ENCODE assay signal across 28 mouse cellular contexts in genomic region chrX:48064166-48064853, GRCm38 (mm10). TPM values are rescaled to one million over a fixed set of nuclear protein-coding genes. Genes with fewer than 3 reads are reported as not detected.
A peak's percentile ranks its signal among the peaks of the same experiment; 100 is the strongest.
DNase-seq lines count a peak whose midpoint lies in the region; TF ChIP-seq lines count a peak whose summit lies in the region.
"Had no signal": no experiment of that assay in that cellular context is flagged by ENCODE, and none has a peak within 500 bp of the region (broad histone marks: within the 10 kb centered on the region; RNA-seq: fewer than 3 reads in every experiment).

No protein-coding gene starts in this region.

- intact Hi-C loops in gastrocnemius, postnatal 36 days (cut with DNase I): no loop called here

- DNase-seq in ES-E14 (ENCODE audit: low read depth, low spot score): peak; percentile 34
- peak; percentile 30 to 57 for DNase-seq in kidney, adult 8-10 months
- peak; percentile 26 for DNase-seq in kidney, postnatal 14 days
- no peak for DNase-seq in gastrocnemius, postnatal 36 days
- DNase-seq in gastrocnemius, postnatal 10 days: no peak
- DNase-seq in frontal cortex, postnatal 36 days (ENCODE audit: low spot score in 2 of 2): no peak
- DNase-seq: adrenal gland, postnatal 36 days; cerebellum, adult 2 months; cerebellum, postnatal 14 days; forebrain, postnatal 0 days; gastrocnemius, postnatal 14 days; heart, adult 11 months; heart, postnatal 36 days; liver, postnatal 0 days; lung, postnatal 4 days; right cerebral cortex, postnatal 14 days; thymus, postnatal 4 days had no signal

- H3K9ac ChIP-seq in ES-Bruce4 (ENCODE audit: low read depth, poor library complexity, severe bottlenecking) (no peak overlapping the region), ES-E14 (ENCODE audit: insufficient read depth, low read depth, low read length, poor library complexity, severe bottlenecking) (no peak overlapping the region)
- H3K9ac ChIP-seq: embryonic facial prominence, embryonic 15.5 days; forebrain, embryonic 12.5 days; forebrain, postnatal 0 days; hindbrain, embryonic 13.5 days; limb, embryonic 12.5 days; liver, embryonic 12.5 days; liver, postnatal 0 days; midbrain, embryonic 13.5 days; neural tube, embryonic 13.5 days had no signal

- no peaks in the 10 kb centered on the region for H3K4me1 ChIP-seq in ES-Bruce4 (ENCODE audit: control insufficient read depth, insufficient read depth, low read length)
- peaks cover 3 to 6% of the 10 kb centered on the region in 2 experiments; a peak in 3 of 4 replicates for H3K4me1 ChIP-seq in ES-E14 (ENCODE audit: control insufficient read depth in 2 of 2, insufficient read depth in 2 of 2, low read length in 2 of 2, poor library complexity in 1 of 2)
- H3K4me1 ChIP-seq: embryonic facial prominence, embryonic 10.5 days; embryonic facial prominence, embryonic 15.5 days; hindbrain, embryonic 13.5 days; limb, embryonic 12.5 days; liver, embryonic 12.5 days; megakaryocyte, embryonic 14.5 days; midbrain, embryonic 13.5 days; neural tube, embryonic 13.5 days had no signal

- no peak for TF ChIP-seq CTCF in ES-Bruce4 (IDR thresholded peaks at IDR 0.05; ENCODE audit: low read depth, low read length)

- no peak for TF ChIP-seq POLR2A in ES-Bruce4 (IDR thresholded peaks at IDR 0.05; ENCODE audit: insufficient read depth, low read length)

- H3K27me3 ChIP-seq in ES-Bruce4 (ENCODE audit: control insufficient read depth, insufficient read depth, low read length, poor library complexity, severe bottlenecking): no peaks in the 10 kb centered on the region
- H3K27me3 ChIP-seq: embryonic facial prominence, embryonic 15.5 days; forebrain, embryonic 12.5 days; limb, embryonic 12.5 days; liver, embryonic 12.5 days; neural tube, embryonic 13.5 days had no signal

- peak; percentile 82 for TF ChIP-seq EP300 in ES-Bruce4 (IDR thresholded peaks at IDR 0.05; ENCODE audit: insufficient read depth, low read depth, low read length)

- H3K27ac ChIP-seq in ES-Bruce4 (ENCODE audit: insufficient read depth, low read length) (peak overlapping the region; percentile 33; the same call in 1 of the 2 replicates), ES-E14 (ENCODE audit: insufficient read depth, low read depth, low read length, poor library complexity, severe bottlenecking) (peak overlapping the region; percentile 58; the same call in 1 of the 2 replicates)
- H3K27ac ChIP-seq: embryonic facial prominence, embryonic 10.5 days; embryonic facial prominence, embryonic 15.5 days; forebrain, embryonic 12.5 days; hindbrain, embryonic 13.5 days; limb, embryonic 12.5 days; liver, embryonic 12.5 days; midbrain, embryonic 13.5 days; neural tube, embryonic 13.5 days had no signal

- H3K36me3 ChIP-seq in ES-Bruce4 (ENCODE audit: control insufficient read depth, insufficient read depth, low read length, poor library complexity, severe bottlenecking): no peaks in the 10 kb centered on the region
- no peaks in the 10 kb centered on the region for H3K36me3 ChIP-seq in ES-E14 (ENCODE audit: control insufficient read depth, insufficient read depth, low read length, poor library complexity, severe bottlenecking)
- H3K36me3 ChIP-seq: embryonic facial prominence, embryonic 10.5 days; embryonic facial prominence, embryonic 15.5 days; forebrain, embryonic 12.5 days; G1E; hindbrain, embryonic 13.5 days; limb, embryonic 12.5 days; liver, embryonic 12.5 days; midbrain, embryonic 13.5 days; neural tube, embryonic 13.5 days had no signal

- H3K9me3 ChIP-seq in ES-Bruce4 (replicated peaks; ENCODE audit: control insufficient read depth, insufficient read depth, low read length, poor library complexity, severe bottlenecking) (no peaks in the 10 kb centered on the region), ES-E14 (ENCODE audit: control insufficient read depth, insufficient read depth, low read depth, low read length) (no peaks in the 10 kb centered on the region)
- H3K9me3 ChIP-seq: embryonic facial prominence, embryonic 10.5 days; embryonic facial prominence, embryonic 15.5 days; forebrain, embryonic 12.5 days; G1E; hindbrain, embryonic 13.5 days; limb, embryonic 12.5 days; liver, embryonic 12.5 days; megakaryocyte, embryonic 14.5 days; midbrain, embryonic 13.5 days; neural tube, embryonic 13.5 days had no signal

- H3K4me3 ChIP-seq in ES-Bruce4 (ENCODE audit: low read depth, low read length) (no peak overlapping the region), ES-E14 (ENCODE audit: insufficient read depth in 1 of 2, low read depth in 1 of 2, low read length in 2 of 2, poor library complexity in 1 of 2, severe bottlenecking in 1 of 2) (no peak overlapping the region)
- H3K4me3 ChIP-seq: embryonic facial prominence, embryonic 10.5 days; embryonic facial prominence, embryonic 15.5 days; forebrain, embryonic 12.5 days; hindbrain, embryonic 13.5 days; limb, embryonic 12.5 days; liver, embryonic 12.5 days; megakaryocyte, embryonic 14.5 days; midbrain, embryonic 13.5 days; neural tube, embryonic 13.5 days had no signal

- in situ Hi-C loops in ES-E14 (cut with MboI; ENCODE audit: low sequenced_read_pairs in 2 of 2, unreplicated experiment in 2 of 2): no loop called here

TF ChIP-seq in ES-E14, 5 proteins besides CTCF, POLR2A, EP300 and RAD21:
- TF ChIP-seq ZC3H11A (IDR thresholded peaks at IDR 0.05; ENCODE audit: borderline replicate concordance, low read depth, low read length) (no peak), ZNF384 (IDR thresholded peaks at IDR 0.05; ENCODE audit: low read depth, low read length) (no peak), CHD2 (IDR thresholded peaks at IDR 0.05; ENCODE audit: low read depth, low read length) (no peak; the same call in 1 of the 2 replicates), HCFC1 (IDR thresholded peaks at IDR 0.05; ENCODE audit: borderline replicate concordance, insufficient read depth, low read length) (no peak), MAFK (IDR thresholded peaks at IDR 0.05; ENCODE audit: insufficient read depth, low read depth, low read length) (no peak)

RNA-seq across cellular contexts. Expression of gene Apln, which starts 29.7 kb away (rescaled TPM):
- 0.82 and 1.4 TPM in 2 replicates for polyA plus RNA-seq in ES-Bruce4 (2011; ENCODE audit: insufficient read depth, insufficient read length, low read depth, missing spikeins)
- total RNA-seq in ES-E14 (2012; rRNA removed): 0.95 and 1.7 TPM in 2 replicates
- 1 to 10 TPM; 1.9 to 2.3 TPM for total RNA-seq in gastrocnemius, postnatal 36 days (2021)
- total RNA-seq in gastrocnemius, postnatal 10 days (2021): 10 to 100 TPM; 26.9 to 30.4 TPM

RNA-seq across cellular contexts. Expression of gene Xpnpep2, which starts 44.2 kb away (rescaled TPM):
- 0.21 TPM in 1 of 2 replicates, not detected in the other for polyA plus RNA-seq in ES-Bruce4 (2011; ENCODE audit: insufficient read depth, insufficient read length, low read depth, missing spikeins)
- 0.58 and 1.6 TPM in 2 replicates for total RNA-seq in ES-E14 (2012; rRNA removed)
- under 1 TPM; 0.64 to 0.77 TPM for total RNA-seq in gastrocnemius, postnatal 36 days (2021)
- 1 to 10 TPM; 2.2 to 3.2 TPM for total RNA-seq in gastrocnemius, postnatal 10 days (2021)

Comparison
In these comparisons a context has a peak if more than half of its experiments do, and no peak if none do; other contexts are left out.
1. RNA of gene Apln, which starts 29.7 kb away (total RNA-seq): 26.9 to 30.4 TPM in gastrocnemius, postnatal 10 days; 1.9 to 2.3 TPM in gastrocnemius, postnatal 36 days and 0.95 to 1.7 TPM in ES-E14; every median in the first group is over 4 times any median in the second.
2. DNase-seq: peak in ES-E14 (single experiment), kidney, adult 8-10 months (2 of 2) and kidney, postnatal 14 days (single experiment); none in gastrocnemius, postnatal 36 days (0 of 2), gastrocnemius, postnatal 10 days (single experiment) and frontal cortex, postnatal 36 days (0 of 2).